Mouse (Mus musculus): ENCODE data around the gene Itgb3.
"Not testable (repeated sequence)": the region's sequence is repeated elsewhere in the genome, so short reads cannot be mapped to it uniquely, and the experiment has no call there.

DNA sequence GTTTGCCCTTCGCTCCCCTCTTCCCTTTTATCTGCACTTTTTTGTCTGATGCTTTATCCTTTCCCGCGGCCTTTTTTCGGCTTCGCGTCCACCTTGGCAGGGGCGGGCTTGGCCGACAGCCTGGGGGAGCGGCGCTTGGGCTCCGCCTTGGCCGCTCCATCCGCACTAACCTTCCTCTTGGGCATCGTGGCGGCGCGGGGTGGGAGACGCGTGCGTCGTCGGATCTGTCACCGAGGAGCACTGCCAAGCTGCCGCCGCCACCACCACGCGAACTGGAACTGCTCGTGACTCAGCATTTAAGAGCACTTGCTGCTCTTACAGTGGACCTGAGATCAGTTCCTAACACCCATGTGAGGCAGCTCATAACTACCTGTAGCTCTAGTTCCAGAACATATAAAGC, 36.4 kb upstream of the Itgb3 start:
- TF ChIP-seq CTCF (IDR thresholded peaks at IDR 0.05; ENCODE audit: low read depth, low read length); GATA1 (IDR thresholded peaks at IDR 0.05; ENCODE audit: borderline replicate concordance, low read length); TAL1 (conservative IDR thresholded peaks at IDR 0.05; ENCODE audit: low read depth, low read length); GATA2 (IDR thresholded peaks at IDR 0.05; ENCODE audit: borderline replicate concordance, low read depth, low read length): not testable (repeated sequence)
